Mouse (Mus musculus) limb, embryonic 14.5 days (tissue): ENCODE results near the gene Rnf216. TPM values are rescaled to one million over a fixed set of nuclear protein-coding genes. Genes with fewer than 3 reads are reported as not detected.

Source experiments
- ATAC-seq: fragments of 200-750 bp; cut with Nextera tagmentation; 2 replicates; pipeline ENCODE4 v1.8.0; 2017; ENCODE audit warnings: low read depth, moderate number of reproducible peaks, moderate TSS enrichment; ENCODE audit not compliant: low FRiP score
- DNase-seq: peaks from one replicate; pipeline ENCODE4 v3.0.0-alpha.2; 2015; ENCODE audit warnings: low spot score
- H3K27ac ChIP-seq: fragments of 300-500 bp; sonication (generic); replicated peaks from 2 replicates; pipeline ENCODE4 v1.5.1; 2014; ENCODE audit warnings: low read depth, mild to moderate bottlenecking, low read length, moderate library complexity, mixed read lengths
- H3K27me3 ChIP-seq: fragments of 300-500 bp; sonication (generic); 2 replicates; pipeline ENCODE4 v1.6.1; 2014; ENCODE audit warnings: low read length, mixed read lengths; ENCODE audit not compliant: control insufficient read depth, insufficient read depth
- H3K36me3 ChIP-seq: fragments of 300-500 bp; sonication (generic); 2 replicates; pipeline ENCODE4 v1.6.1; 2014; ENCODE audit warnings: mild to moderate bottlenecking, low read length, moderate library complexity, mixed read lengths; ENCODE audit not compliant: control insufficient read depth, insufficient read depth
- H3K4me1 ChIP-seq: fragments of 300-500 bp; sonication (generic); 2 replicates; pipeline ENCODE4 v1.6.1; 2014; ENCODE audit warnings: antibody characterized with exemption, low read length, mixed read lengths; ENCODE audit not compliant: control insufficient read depth, insufficient read depth
- H3K4me2 ChIP-seq: fragments of 300-500 bp; sonication (generic); replicated peaks from 2 replicates; pipeline ENCODE4 v1.6.1; 2014; ENCODE audit warnings: low read depth, mild to moderate bottlenecking, low read length, moderate library complexity; ENCODE audit not compliant: severe bottlenecking
- H3K4me3 ChIP-seq: fragments of 300-500 bp; sonication (generic); replicated peaks from 2 replicates; pipeline ENCODE4 v1.5.1; 2014; ENCODE audit warnings: low read length
- H3K9ac ChIP-seq: fragments of 300-500 bp; sonication (generic); 2 replicates; pipeline ENCODE4 v1.6.1; 2014; ENCODE audit warnings: mild to moderate bottlenecking, low read depth, low read length, moderate library complexity; ENCODE audit not compliant: severe bottlenecking
- H3K9me3 ChIP-seq: fragments of 300-500 bp; sonication (generic); 2 replicates; pipeline ENCODE4 v1.6.1; 2016; ENCODE audit warnings: low read length; ENCODE audit not compliant: control insufficient read depth
- POLR2A ChIP-seq: fragments of 200-500 bp; IDR thresholded peaks from 2 replicates; pipeline ENCODE4 v1.8.0; 2012; ENCODE audit warnings: inconsistent platforms, mild to moderate bottlenecking, moderate library complexity, borderline replicate concordance; ENCODE audit not compliant: insufficient read depth, insufficient read length; ENCODE audit errors: extremely low read depth
- WGBS: fragments of 180-500 bp; shearing (Covaris S2); extraction: QIAGEN DNeasy Blood & Tissue Kit; methylation state at CpG from one replicate; pipeline ENCODE4 v1.1.7; 2014; 5-methylcytosine and 5-hydroxymethylcytosine counted together
- polyA plus RNA-seq, 2 experiments: library from polyadenylated mRNA; depleted of rRNA in 1 of 2; stranded (reverse) in 1 of 2; unstranded in 1 of 2; fragments of >200 nt; fragmentation: Nextera tagmentation in 1 of 2; extraction: Ambion mirVana in 1 of 2; gene quantifications; 2 replicates each; pipeline versions ENCODE4 v1.2.1 to v1.2.3; 2012 to 2014

Rnf216 gene
- polyA plus RNA-seq, 2 experiments, result 34.2 to 41.5 TPM

DNA sequence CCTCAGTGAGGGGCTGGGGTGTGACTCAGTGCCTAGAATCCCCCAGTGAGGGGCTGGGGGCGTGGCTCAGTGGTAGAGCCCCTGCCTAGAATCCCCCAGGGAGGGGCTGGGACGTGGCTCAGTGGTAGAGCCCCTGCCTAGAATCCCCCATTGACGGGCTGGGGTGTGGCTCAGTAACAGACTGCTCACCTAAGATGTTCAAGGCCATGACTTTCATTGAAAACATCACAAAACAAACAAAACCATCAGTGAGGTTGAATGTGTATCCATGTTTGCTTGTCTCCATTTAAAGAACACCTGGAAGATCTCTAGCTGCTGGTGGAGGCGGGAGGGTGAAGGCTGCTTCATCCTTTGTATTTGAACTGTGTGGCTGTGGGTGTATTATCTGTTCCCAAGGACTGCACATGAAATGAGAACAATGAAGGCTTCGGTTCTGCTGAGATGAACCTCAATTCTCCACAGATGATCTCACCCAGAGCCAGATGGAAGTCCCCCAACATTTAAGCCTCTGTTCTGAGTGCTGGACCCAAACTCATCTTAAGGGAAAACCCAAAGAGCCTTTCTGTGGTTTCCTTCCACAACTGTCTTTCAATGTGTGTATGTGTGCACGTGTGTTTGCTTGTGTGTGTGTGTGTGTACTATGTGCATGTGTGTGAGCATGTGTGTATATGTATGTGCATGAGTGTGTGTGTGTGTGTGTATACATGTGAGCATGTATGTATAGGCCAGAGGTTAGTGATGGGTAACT, 155.7 kb downstream of the Rnf216 start:
- DNase-seq (no peak), ATAC-seq (no peak)
- Histone ChIP-seq H3K27me3 (no peaks in the 10 kb centered on the region), H3K4me3 (no peak overlapping the region), H3K27ac (no peak overlapping the region), H3K9ac (no peak overlapping the region), H3K36me3 (no peaks in the 10 kb centered on the region), H3K9me3 (no peaks in the 10 kb centered on the region), H3K4me1 (peaks cover 3% of the 10 kb centered on the region; the same call in 1 of the 2 replicates), H3K4me2 (no peak overlapping the region)
- no peak for TF ChIP-seq POLR2A
- 65% methylated on average over 6 of the region's 6 CpGs for WGBS

DNA sequence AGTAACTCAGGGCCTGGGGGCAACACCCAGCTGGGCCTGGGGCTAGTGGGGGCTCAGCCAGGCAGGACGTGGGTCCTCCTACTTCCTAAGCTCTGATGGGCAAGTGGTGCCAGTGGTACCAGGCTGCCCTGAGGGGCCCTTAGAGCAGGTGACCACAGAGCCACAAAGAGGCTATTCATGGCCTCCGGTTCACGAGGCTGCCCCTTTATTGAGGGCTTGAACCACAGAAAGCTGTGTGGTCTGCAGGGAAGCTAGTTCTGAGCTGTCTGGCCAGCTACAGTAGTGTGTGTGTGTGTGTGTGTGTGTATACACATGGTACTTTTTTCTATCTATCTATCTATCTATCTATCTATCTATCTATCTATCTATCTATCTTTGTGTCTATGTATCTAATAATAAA, 159.2 kb downstream of the Rnf216 start:
- H3K4me2 ChIP-seq, result no peak overlapping the region
- no peaks in the 10 kb centered on the region for H3K9me3 ChIP-seq
- no peaks in the 10 kb centered on the region for H3K36me3 ChIP-seq
- no peak overlapping the region for H3K9ac ChIP-seq
- TF ChIP-seq POLR2A, result no peak
- no peaks in the 10 kb centered on the region for H3K4me1 ChIP-seq
- DNase-seq (no peak), ATAC-seq (no peak)
- H3K27me3 ChIP-seq, result no peaks in the 10 kb centered on the region
- whole genome bisulfite sequencing, result 59% methylated on average over 3 of the region's 3 CpGs
- H3K27ac ChIP-seq, result no peak overlapping the region
- no peak overlapping the region for H3K4me3 ChIP-seq

DNA sequence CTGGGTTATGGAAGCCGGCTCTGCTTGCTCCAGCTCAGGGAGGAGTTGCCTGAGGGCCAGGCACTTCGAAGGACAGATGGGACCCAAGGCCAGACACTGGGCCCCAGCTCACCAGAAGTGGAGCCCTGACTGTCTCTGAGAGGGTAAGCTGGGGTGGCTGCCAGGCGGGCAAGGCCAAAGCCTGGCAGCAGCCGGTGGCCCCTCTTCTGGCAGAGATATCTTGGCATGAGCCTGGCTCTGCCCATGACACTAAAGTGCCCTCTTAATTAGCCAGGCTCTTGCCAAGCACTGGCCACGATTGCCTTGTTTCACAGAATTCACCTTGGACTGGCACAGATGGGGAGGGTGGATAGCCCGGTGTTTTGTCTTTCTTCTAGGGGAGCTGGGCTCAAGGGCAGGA, 162.4 kb downstream of the Rnf216 start:
- Histone ChIP-seq H3K4me2 (no peak overlapping the region), H3K27ac (no peak overlapping the region), H3K27me3 (no peaks in the 10 kb centered on the region), H3K9ac (no peak overlapping the region), H3K4me3 (no peak overlapping the region), H3K9me3 (no peaks in the 10 kb centered on the region), H3K36me3 (no peaks in the 10 kb centered on the region), H3K4me1 (no peaks in the 10 kb centered on the region)
- 79% methylated on average over 6 of the region's 6 CpGs for WGBS
- ATAC-seq, result no peak
- DNase-seq, result no peak
- no peak for TF ChIP-seq POLR2A

DNA sequence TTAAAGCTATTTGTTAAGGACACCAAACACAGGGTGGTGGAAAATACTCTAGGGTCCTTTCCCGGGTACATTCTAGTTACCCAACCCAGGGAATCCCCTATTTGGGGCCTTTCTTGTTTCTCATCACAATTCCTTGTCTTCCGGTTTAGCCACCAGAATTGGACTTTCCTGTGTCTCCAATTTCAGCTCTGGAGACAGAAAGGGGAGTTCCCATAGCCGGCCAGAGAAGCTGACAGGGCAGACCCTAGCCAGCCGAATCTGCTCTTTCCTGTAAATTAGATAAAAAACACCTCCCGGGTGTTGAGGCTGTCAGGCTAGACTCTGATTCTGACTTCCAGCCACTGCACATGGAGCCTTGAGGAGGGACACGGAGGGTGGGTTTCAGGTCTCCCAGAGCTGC, 163.2 kb downstream of the Rnf216 start:
- H3K4me2 ChIP-seq, result no peak overlapping the region
- H3K4me1 ChIP-seq, result no peaks in the 10 kb centered on the region
- DNase-seq (no peak), ATAC-seq (no peak)
- 32% methylated on average over 6 of the region's 6 CpGs for WGBS
- no peaks in the 10 kb centered on the region for H3K27me3 ChIP-seq
- H3K27ac ChIP-seq, result no peak overlapping the region
- TF ChIP-seq POLR2A, result no peak
- H3K36me3 ChIP-seq, result no peaks in the 10 kb centered on the region
- no peak overlapping the region for H3K9ac ChIP-seq
- no peak overlapping the region for H3K4me3 ChIP-seq
- no peaks in the 10 kb centered on the region for H3K9me3 ChIP-seq

DNA sequence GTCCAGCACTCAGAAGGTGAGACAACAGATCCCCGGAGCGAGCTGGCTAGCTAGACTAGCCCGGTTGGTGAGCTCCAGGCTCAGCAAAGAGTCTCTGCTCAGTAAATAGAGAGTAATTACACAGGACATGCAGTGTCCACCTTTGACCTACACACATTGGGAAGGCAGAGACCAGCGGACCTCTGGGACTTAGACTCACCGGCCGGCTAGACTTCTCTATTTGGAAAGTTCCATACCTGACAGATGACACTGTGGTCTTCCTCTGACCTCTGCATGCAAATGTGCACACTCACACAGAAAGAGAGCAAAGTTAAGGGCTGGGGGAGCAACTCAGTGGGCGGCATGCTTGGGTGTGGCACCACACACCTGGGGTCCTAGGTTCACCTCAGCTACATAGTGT, 165.3 kb downstream of the Rnf216 start:
- H3K4me1 ChIP-seq, result no peaks in the 10 kb centered on the region
- H3K9ac ChIP-seq, result no peak overlapping the region
- no peaks in the 10 kb centered on the region for H3K27me3 ChIP-seq
- WGBS, result 78% methylated on average over 7 of the region's 7 CpGs
- no peak overlapping the region for H3K4me3 ChIP-seq
- TF ChIP-seq POLR2A, result no peak
- no peaks in the 10 kb centered on the region for H3K9me3 ChIP-seq
- no peak for ATAC-seq
- no peaks in the 10 kb centered on the region for H3K36me3 ChIP-seq
- H3K4me2 ChIP-seq, result no peak overlapping the region
- no peak for DNase-seq
- H3K27ac ChIP-seq, result no peak overlapping the region
